Mouse (Mus musculus): ENCODE data around the gene Npr1. TPM values are rescaled to one million over a fixed set of nuclear protein-coding genes. Genes with fewer than 3 reads are reported as not detected.

Gene Npr1
- 1.4 TPM for polyA plus RNA-seq (2014; fragmentation: Illumina TruSeq; extraction: RNeasy Lipid Tissue Mini Kit (QIAGEN cat#74804); ENCODE audit: low read depth, low replicate concordance)

DNA sequence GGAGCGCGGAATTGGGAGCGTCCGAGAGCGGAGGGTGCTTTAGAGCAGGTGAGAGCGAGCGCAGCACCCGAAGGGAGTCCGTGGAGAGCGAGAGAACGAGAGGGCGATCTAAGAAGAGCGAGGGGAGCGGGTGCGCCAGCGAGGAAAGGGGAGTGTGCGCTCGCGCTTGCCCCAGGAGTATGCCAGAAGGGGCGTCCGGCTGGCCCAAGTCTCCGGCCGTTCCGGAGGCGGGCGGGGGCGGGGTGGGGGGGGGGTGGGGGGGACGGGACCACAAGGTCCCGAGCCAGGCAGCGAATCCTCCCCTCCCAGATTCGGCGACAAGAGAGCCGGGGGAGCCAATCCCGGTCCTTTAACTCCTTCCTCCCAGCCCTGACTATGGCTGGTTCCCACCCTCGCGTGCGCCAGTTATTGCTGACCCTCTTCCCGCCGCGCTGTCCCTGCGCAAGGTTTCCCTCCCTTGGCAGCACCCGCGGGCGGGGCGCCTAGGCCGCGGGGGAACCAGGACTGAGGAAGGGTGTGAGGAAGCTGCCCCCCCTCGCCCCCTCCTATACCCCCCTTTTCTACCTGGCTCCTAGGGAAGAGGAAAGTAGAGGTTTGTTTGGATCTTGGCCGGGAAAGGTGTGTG lies at the start of gene Npr1:
Npr1 (minus strand) TSS at position 181 of the 625 bp plus-strand sequence.

DNA sequence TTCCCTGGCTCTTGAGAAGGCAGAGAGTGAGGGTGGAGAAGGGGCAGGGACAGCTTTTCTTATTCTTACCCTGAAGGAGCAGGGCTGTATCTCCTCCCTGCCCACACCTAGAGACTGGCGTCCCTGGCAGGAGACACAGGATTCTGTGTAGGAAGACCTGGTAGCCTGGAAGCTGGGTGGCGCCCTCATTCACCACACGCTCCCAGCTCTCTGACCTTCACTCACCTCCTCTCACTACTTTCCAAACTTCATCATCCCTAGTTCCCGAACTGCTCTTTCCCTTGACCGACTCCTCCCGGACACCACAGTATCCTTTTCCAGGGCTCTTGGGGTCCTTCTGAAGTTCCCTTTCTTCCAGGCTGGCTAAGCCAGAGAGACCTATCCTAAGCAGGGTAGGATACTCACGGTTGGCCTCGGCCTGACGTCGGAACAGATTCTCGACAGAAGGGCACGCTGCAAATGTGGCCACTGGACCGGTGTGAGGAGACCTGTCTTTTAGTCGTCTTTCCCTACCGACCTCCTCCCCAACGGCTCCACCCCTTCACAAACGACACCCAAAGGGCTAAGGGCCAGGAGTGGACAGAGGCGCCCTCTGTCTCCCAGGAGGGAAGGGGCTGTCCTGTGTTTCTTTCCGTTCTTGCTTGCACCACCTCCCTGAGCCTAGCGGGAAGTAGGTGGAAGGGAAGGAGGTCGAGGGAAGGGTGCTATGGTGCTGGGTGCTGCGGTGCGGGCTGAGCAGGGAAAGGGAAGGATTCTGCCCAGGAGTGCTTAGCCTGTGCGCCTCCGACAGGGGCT lies 48.3 kb upstream of the Npr1 start, which contains the start of the genes S100a1 and S100a13:
S100a1 (minus strand) TSS at position 597 of the 795 bp plus-strand sequence.
S100a13 (plus strand) TSS at position 640 of the 795 bp plus-strand sequence.

DNA sequence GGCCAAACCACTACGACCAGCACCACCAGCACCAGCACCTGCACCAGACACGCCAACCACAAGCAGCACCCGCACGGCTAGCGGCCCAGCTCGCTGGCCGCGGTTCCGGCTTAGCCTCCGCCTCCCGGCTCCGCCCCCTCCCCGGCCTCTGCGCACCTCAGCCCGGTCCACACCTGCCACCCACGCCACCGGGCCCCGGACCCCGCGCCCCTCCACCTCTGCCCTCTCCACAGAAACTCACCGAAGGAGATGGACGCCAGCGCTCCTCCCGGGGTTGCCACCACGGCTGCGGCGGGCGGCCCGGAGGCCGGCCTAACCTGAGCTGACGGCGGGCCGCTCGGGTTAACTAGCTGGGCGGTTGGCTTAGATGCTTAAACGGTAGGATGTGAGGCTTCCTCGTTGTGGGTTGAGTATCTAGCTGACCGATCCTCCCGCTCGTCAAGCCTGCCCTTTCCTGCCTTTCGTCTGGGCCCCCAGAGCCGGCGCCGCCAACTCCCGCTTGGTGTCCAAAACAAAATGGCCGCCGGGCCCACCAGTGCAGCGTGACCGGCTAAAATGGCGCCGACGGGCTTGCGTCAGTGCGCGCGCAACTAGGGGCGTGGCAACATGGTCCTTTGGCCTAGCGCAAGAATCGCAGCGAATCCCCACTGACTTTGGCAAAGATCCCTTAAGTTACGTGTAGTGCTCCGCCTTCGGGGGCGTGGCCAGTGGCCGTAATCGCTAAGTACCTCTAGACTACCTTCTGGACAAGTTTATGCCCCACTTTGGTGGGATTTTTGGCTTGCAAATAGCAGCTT lies 43.5 kb upstream of the Npr1 start, which contains the start of gene Chtop:
Chtop (minus strand) TSS at position 549 of the 797 bp plus-strand sequence.

DNA sequence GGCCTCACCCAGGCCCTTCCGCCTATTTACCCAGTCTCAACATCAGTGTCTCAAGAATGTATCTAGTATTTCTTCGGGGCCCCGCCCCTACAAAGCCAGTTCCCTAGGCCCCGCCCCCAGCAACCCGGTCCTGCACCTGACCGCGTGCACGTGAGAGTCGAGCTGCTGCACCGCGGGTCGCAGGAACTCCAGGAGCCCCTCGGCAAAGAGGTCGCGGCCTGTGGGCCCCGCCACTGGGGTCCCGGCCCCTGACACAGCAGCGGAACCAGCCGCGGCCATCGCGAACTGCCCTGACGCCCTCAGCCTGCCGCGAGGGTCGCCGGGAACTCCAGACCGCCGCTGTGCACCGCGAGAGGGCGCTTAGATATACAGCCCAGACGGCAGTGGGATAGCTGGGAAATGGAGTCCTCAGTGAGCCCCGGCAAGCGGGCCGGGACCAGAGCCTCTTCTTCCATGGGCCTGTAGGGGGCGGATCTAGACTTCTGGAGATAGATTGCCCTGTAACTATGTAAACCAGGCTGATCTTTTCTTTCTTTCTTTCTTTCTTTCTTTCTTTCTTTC lies 25.1 kb upstream of the Npr1 start, which contains the start of gene Snapin:
Snapin (minus strand) TSS at position 338 of the 561 bp plus-strand sequence.

DNA sequence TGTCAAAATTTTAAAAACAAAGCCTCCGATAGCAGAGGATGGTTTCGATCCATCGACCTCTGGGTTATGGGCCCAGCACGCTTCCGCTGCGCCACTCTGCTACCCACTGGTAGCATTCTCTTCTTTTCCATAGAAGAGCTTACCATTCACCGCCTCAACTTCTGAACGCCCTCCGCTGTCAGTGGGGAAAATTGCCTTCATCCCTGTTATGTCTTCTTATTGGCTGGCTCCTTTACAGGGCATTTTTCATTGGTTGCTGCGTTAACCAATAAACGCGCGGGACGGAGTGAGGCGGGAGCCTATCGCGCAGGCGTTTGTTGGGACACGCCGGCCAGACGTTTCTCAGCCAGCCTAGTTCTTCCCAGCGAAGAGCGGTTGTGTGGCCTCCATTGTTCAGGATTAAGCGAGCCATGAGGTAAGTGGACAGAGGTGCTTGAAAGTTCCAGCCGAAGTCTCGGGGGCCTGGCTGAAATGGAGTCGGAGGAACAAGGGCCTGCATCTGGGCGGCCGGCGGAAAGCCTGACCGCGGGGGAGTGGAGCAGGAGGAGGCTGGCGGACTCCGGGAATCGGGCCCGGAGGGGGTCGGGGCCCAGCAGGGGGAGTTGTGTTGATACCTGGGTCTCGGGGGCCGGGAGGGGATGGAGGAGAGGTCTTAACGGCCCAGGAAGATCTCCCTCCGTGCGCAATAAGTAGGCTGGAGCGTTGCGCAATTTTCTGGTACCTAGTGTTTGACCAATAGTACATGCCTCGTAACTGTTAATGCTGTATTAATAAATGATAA lies 10.4 kb upstream of the Npr1 start, which contains the start of gene Ilf2:
Ilf2 (plus strand) TSS at position 296 of the 781 bp plus-strand sequence.

DNA sequence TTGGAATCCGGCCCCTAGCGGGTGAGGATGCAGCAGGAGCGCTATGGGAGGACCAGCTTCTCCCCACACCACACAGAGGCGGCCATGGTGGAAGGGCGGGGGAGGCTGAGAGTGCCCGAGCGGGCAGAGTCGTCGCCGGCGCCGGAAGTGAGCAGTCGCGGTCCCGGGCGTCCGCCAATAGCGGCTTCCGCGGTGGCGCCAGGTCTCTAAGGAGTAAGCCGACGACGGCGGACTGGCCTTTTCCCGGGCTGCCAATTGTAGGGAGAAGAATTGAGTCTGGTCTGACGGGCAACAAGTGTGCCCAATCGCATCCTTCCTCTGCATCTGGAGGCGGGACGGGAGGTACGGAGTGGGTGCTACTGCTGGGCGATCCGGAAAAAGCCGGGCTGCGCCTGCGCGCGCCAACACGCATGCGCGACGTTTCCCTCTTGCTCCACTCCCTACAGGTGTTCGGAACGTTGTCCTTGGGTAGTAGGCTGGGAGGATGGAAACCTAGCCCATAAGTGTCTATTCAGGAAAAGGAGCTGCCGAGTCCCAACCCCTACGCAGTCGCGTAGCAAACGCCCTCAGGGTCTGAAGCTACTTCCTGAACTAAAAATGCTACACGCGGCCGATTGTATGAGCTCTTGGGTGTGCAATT lies 32.2 kb downstream of the Npr1 start, which contains the start of gene Ints3:
Ints3 (minus strand) TSS at position 242 of the 640 bp plus-strand sequence.

Other genes starting within 250 kb of the Npr1 start
- 130 TPM for gene Jtb, start 234.3 kb downstream of the Npr1 start, polyA plus RNA-seq (2014; fragmentation: Illumina TruSeq; extraction: RNeasy Lipid Tissue Mini Kit (QIAGEN cat#74804); ENCODE audit: low read depth, low replicate concordance)
- 22.6 TPM for gene Creb3l4, start 222.4 kb downstream of the Npr1 start, polyA plus RNA-seq (2014; fragmentation: Illumina TruSeq; extraction: RNeasy Lipid Tissue Mini Kit (QIAGEN cat#74804); ENCODE audit: low read depth, low replicate concordance)
- 97.3 TPM for gene Slc39a1, start 217.7 kb downstream of the Npr1 start, polyA plus RNA-seq (2014; fragmentation: Illumina TruSeq; extraction: RNeasy Lipid Tissue Mini Kit (QIAGEN cat#74804); ENCODE audit: low read depth, low replicate concordance)
- 19.9 TPM for gene Crtc2, start 211.7 kb downstream of the Npr1 start, polyA plus RNA-seq (2014; fragmentation: Illumina TruSeq; extraction: RNeasy Lipid Tissue Mini Kit (QIAGEN cat#74804); ENCODE audit: low read depth, low replicate concordance)
- gene Dennd4b, start 200.7 kb downstream of the Npr1 start, polyA plus RNA-seq (2014; fragmentation: Illumina TruSeq; extraction: RNeasy Lipid Tissue Mini Kit (QIAGEN cat#74804); ENCODE audit: low read depth, low replicate concordance) = 1.1 TPM
- 45.0 TPM for gene Gatad2b, start 172.7 kb downstream of the Npr1 start, polyA plus RNA-seq (2014; fragmentation: Illumina TruSeq; extraction: RNeasy Lipid Tissue Mini Kit (QIAGEN cat#74804); ENCODE audit: low read depth, low replicate concordance)
- gene Slc27a3, start 75.9 kb downstream of the Npr1 start, polyA plus RNA-seq (2014; fragmentation: Illumina TruSeq; extraction: RNeasy Lipid Tissue Mini Kit (QIAGEN cat#74804); ENCODE audit: low read depth, low replicate concordance) = not detected
- 19.1 TPM for gene Ints3, start 32.2 kb downstream of the Npr1 start, polyA plus RNA-seq (2014; fragmentation: Illumina TruSeq; extraction: RNeasy Lipid Tissue Mini Kit (QIAGEN cat#74804); ENCODE audit: low read depth, low replicate concordance)
- gene Ilf2, start 10.3 kb upstream of the Npr1 start, polyA plus RNA-seq (2014; fragmentation: Illumina TruSeq; extraction: RNeasy Lipid Tissue Mini Kit (QIAGEN cat#74804); ENCODE audit: low read depth, low replicate concordance) = 48.1 TPM
- 68.4 TPM for gene Snapin, start 25.2 kb upstream of the Npr1 start, polyA plus RNA-seq (2014; fragmentation: Illumina TruSeq; extraction: RNeasy Lipid Tissue Mini Kit (QIAGEN cat#74804); ENCODE audit: low read depth, low replicate concordance)
- gene Chtop, start 43.6 kb upstream of the Npr1 start, polyA plus RNA-seq (2014; fragmentation: Illumina TruSeq; extraction: RNeasy Lipid Tissue Mini Kit (QIAGEN cat#74804); ENCODE audit: low read depth, low replicate concordance) = 156 TPM
- gene S100a1, start 48.5 kb upstream of the Npr1 start, polyA plus RNA-seq (2014; fragmentation: Illumina TruSeq; extraction: RNeasy Lipid Tissue Mini Kit (QIAGEN cat#74804); ENCODE audit: low read depth, low replicate concordance) = 84.9 TPM
- gene S100a13, start 48.6 kb upstream of the Npr1 start, polyA plus RNA-seq (2014; fragmentation: Illumina TruSeq; extraction: RNeasy Lipid Tissue Mini Kit (QIAGEN cat#74804); ENCODE audit: low read depth, low replicate concordance) = 15.8 TPM
- 53.2 TPM for gene S100a14, start 61.0 kb upstream of the Npr1 start, polyA plus RNA-seq (2014; fragmentation: Illumina TruSeq; extraction: RNeasy Lipid Tissue Mini Kit (QIAGEN cat#74804); ENCODE audit: low read depth, low replicate concordance)
- 96.5 TPM for gene S100a16, start 71.4 kb upstream of the Npr1 start, polyA plus RNA-seq (2014; fragmentation: Illumina TruSeq; extraction: RNeasy Lipid Tissue Mini Kit (QIAGEN cat#74804); ENCODE audit: low read depth, low replicate concordance)
- gene S100a3, start 94.7 kb upstream of the Npr1 start, polyA plus RNA-seq (2014; fragmentation: Illumina TruSeq; extraction: RNeasy Lipid Tissue Mini Kit (QIAGEN cat#74804); ENCODE audit: low read depth, low replicate concordance) = not detected
- not detected for gene S100a2, start 124.4 kb upstream of the Npr1 start, polyA plus RNA-seq (2014; fragmentation: Illumina TruSeq; extraction: RNeasy Lipid Tissue Mini Kit (QIAGEN cat#74804); ENCODE audit: low read depth, low replicate concordance)
- not detected for gene Gm42674, start 136.0 kb upstream of the Npr1 start, polyA plus RNA-seq (2014; fragmentation: Illumina TruSeq; extraction: RNeasy Lipid Tissue Mini Kit (QIAGEN cat#74804); ENCODE audit: low read depth, low replicate concordance)
- 13.6 TPM for gene S100a4, start 137.9 kb upstream of the Npr1 start, polyA plus RNA-seq (2014; fragmentation: Illumina TruSeq; extraction: RNeasy Lipid Tissue Mini Kit (QIAGEN cat#74804); ENCODE audit: low read depth, low replicate concordance)
- not detected for gene S100a5, start 142.7 kb upstream of the Npr1 start, polyA plus RNA-seq (2014; fragmentation: Illumina TruSeq; extraction: RNeasy Lipid Tissue Mini Kit (QIAGEN cat#74804); ENCODE audit: low read depth, low replicate concordance)
- 583 TPM for gene S100a6, start 147.0 kb upstream of the Npr1 start, polyA plus RNA-seq (2014; fragmentation: Illumina TruSeq; extraction: RNeasy Lipid Tissue Mini Kit (QIAGEN cat#74804); ENCODE audit: low read depth, low replicate concordance)
- 1.8 TPM for gene S100a7a, start 188.2 kb upstream of the Npr1 start, polyA plus RNA-seq (2014; fragmentation: Illumina TruSeq; extraction: RNeasy Lipid Tissue Mini Kit (QIAGEN cat#74804); ENCODE audit: low read depth, low replicate concordance)
- gene S100a8, start 203.1 kb upstream of the Npr1 start, polyA plus RNA-seq (2014; fragmentation: Illumina TruSeq; extraction: RNeasy Lipid Tissue Mini Kit (QIAGEN cat#74804); ENCODE audit: low read depth, low replicate concordance) = 9.0 TPM
- 2.4 TPM for gene S100a9, start 229.9 kb upstream of the Npr1 start, polyA plus RNA-seq (2014; fragmentation: Illumina TruSeq; extraction: RNeasy Lipid Tissue Mini Kit (QIAGEN cat#74804); ENCODE audit: low read depth, low replicate concordance)

Data from sigmoid colon, adult 10 weeks (tissue).